Mouse (Mus musculus): Measurements from ENCODE around the gene E030018B13Rik. TPM values are rescaled to one million over a fixed set of nuclear protein-coding genes. Genes with fewer than 3 reads are reported as not detected.

E030018B13Rik gene
- polyA plus RNA-seq, 1 experiment from 2014 or later: not detected

GRCm38 (mm10) chr7:63932461-63932860 is 15.8 kb downstream of the E030018B13Rik start:
- Histone ChIP-seq H3K4me3 (no peak overlapping the region), H3K36me3 (no peaks in the 10 kb centered on the region), H3K27ac (replicated peaks) (no peak overlapping the region), H3K9me3 (no peaks in the 10 kb centered on the region), H3K9ac (no peak overlapping the region), H3K4me1 (peaks cover 45% of the 10 kb centered on the region), H3K4me2 (no peak overlapping the region), H3K27me3 (replicated peaks) (no peaks in the 10 kb centered on the region)
- no peak for ATAC-seq (ENCODE audit: extremely low read depth, insufficient number of reproducible peaks, low FRiP score, low TSS enrichment)
- WGBS: 78% methylated on average over 3 of the region's 3 CpGs

- Histone ChIP-seq H3K9me3 (no peaks in the 10 kb centered on the region), H3K27ac (replicated peaks) (peak overlapping the region; percentile 28; the same call in 1 of the 2 replicates), H3K27me3 (replicated peaks) (no peaks in the 10 kb centered on the region), H3K4me3 (no peak overlapping the region), H3K36me3 (no peaks in the 10 kb centered on the region), H3K4me1 (peaks cover 37% of the 10 kb centered on the region), H3K4me2 (no peak overlapping the region), H3K9ac (no peak overlapping the region)
- ATAC-seq (ENCODE audit: extremely low read depth, insufficient number of reproducible peaks, low FRiP score, low TSS enrichment): no peak
- WGBS: 60% methylated on average over 6 of the region's 6 CpGs
These were observed 17.2 kb downstream of the E030018B13Rik start for GRCm38 (mm10) chr7:63933905-63934304.

DNA sequence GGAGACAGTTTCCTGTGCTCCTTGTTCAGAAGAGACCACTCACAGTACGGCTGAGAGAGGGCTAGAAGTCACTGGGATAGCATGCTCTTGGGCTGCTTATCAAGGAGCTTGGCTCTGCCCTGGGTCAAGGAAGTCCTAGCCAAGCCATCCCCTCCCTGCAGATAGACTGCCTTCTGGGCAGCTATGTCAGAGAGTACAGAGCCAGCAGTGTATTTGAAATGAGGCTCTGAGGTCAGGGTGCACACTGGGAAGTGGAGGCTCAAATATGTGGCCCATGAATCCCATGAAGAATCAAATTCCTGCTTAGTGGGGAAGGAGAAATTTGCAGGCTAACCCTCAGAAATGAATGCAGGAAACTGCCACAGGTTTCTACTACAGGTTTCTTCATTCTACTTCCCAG is 17.9 kb downstream of the E030018B13Rik start:
- Histone ChIP-seq H3K4me3 (no peak overlapping the region), H3K27ac (replicated peaks) (no peak overlapping the region), H3K9me3 (no peaks in the 10 kb centered on the region), H3K27me3 (replicated peaks) (no peaks in the 10 kb centered on the region), H3K4me2 (peak overlapping the region; percentile 94; the same call in 1 of the 2 replicates), H3K9ac (0 out of 2 replicates have a peak overlapping the region, but pooled peaks have one; percentile 14), H3K4me1 (peaks cover 32% of the 10 kb centered on the region), H3K36me3 (no peaks in the 10 kb centered on the region)
- no peak for ATAC-seq (ENCODE audit: extremely low read depth, insufficient number of reproducible peaks, low FRiP score, low TSS enrichment)
- 35% methylated on average over 1 of the region's 1 CpGs for WGBS

DNA sequence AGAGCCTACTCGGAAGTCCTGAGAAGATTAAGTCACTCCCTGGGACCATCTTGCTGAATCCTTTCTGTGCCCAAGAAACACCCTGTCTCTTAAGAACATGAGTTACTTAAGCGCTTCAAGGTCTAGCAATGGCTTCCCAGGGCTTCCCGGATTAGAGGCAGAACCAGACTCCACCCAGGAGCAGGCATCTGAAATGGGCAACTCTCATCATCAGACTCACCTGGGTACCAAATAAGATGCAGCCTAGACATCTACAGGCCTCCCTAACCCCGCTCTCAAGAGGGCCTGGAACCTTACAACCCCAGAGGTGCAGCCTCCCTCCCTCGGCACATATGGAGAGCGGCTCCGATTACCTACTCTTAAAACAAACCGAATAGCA is 19.1 kb downstream of the E030018B13Rik start:
- no peaks in the 10 kb centered on the region for H3K36me3 ChIP-seq
- H3K9ac ChIP-seq: peak overlapping the region; percentile 90
- peaks cover 39% of the 10 kb centered on the region for H3K4me1 ChIP-seq
- H3K27ac ChIP-seq (replicated peaks): peak overlapping the region; percentile 94; the same call in 1 of the 2 replicates
- H3K4me2 ChIP-seq: peak overlapping the region; percentile 94
- H3K27me3 ChIP-seq (replicated peaks): no peaks in the 10 kb centered on the region
- WGBS: 25% methylated on average over 8 of the region's 8 CpGs
- no peak for ATAC-seq (ENCODE audit: extremely low read depth, insufficient number of reproducible peaks, low FRiP score, low TSS enrichment)
- peak overlapping the region; percentile 73 for H3K4me3 ChIP-seq
- H3K9me3 ChIP-seq: no peaks in the 10 kb centered on the region

DNA sequence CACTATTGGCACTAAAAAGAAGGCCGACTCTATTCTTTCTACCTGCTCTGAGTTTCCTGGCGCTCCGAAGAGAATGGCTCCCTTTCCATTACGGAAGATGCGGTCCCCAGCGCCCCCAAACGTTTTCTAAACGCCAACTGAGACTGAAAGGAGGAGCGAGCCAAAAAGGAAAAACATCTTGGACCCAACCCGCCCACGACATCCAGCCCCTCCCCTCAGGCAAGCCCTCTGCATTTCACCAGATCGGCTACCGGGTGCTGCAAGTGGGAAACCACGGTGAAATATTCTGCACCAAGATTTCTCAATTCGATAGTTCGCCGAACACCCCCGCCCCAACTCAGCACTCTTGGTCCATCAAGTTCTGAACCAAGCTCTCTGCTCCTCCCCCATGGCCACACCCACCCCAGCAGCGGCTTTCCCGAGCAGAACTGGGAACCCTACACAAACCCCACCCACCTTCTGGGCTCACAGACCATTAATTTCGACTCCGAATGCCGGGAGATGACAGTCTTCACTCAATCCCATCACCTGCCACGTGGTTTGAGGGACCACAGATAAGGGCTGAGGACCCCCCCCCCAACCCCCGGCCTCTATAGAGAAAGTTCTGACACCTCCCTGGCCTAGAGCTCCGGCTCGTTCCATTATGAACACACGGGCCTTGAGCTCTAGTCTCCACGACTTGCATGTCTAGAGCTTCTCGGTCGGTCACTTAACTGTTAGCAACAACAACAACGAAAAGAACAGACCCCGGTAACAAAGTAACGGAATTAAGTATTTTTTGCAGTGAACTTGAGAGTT is 19.7 kb downstream of the E030018B13Rik start:
- Histone ChIP-seq H3K9ac (peak overlapping the region; percentile 90), H3K4me2 (peak overlapping the region; percentile 94), H3K27me3 (replicated peaks) (no peaks in the 10 kb centered on the region), H3K36me3 (no peaks in the 10 kb centered on the region), H3K4me3 (peak overlapping the region; percentile 73), H3K27ac (replicated peaks) (peak overlapping the region; percentile 94), H3K4me1 (peaks cover 39% of the 10 kb centered on the region), H3K9me3 (no peaks in the 10 kb centered on the region)
- ATAC-seq (ENCODE audit: extremely low read depth, insufficient number of reproducible peaks, low FRiP score, low TSS enrichment): no peak
- WGBS: under 1% methylated on average over 34 of the region's 34 CpGs

GRCm38 (mm10) chr7:63936986-63937235 is 20.3 kb downstream of the E030018B13Rik start:
- ATAC-seq (ENCODE audit: extremely low read depth, insufficient number of reproducible peaks, low FRiP score, low TSS enrichment): no peak

GRCm38 (mm10) chr7:63937236-63938065 is 20.8 kb downstream of the E030018B13Rik start:
- under 1% methylated on average over 75 of the region's 88 CpGs for WGBS

More at GRCm38 (mm10) chr7:63936986-63937235, 20.3 kb downstream of the E030018B13Rik start:
- Histone ChIP-seq H3K27ac (replicated peaks) (peak overlapping the region; percentile 94), H3K9me3 (no peaks in the 10 kb centered on the region), H3K36me3 (no peaks in the 10 kb centered on the region), H3K4me1 (peaks cover 43% of the 10 kb centered on the region), H3K9ac (peak overlapping the region; percentile 90), H3K4me2 (peak overlapping the region; percentile 94), H3K4me3 (peak overlapping the region; percentile 73), H3K27me3 (replicated peaks) (no peaks in the 10 kb centered on the region)
- under 1% methylated on average over 11 of the region's 11 CpGs for WGBS

DNA sequence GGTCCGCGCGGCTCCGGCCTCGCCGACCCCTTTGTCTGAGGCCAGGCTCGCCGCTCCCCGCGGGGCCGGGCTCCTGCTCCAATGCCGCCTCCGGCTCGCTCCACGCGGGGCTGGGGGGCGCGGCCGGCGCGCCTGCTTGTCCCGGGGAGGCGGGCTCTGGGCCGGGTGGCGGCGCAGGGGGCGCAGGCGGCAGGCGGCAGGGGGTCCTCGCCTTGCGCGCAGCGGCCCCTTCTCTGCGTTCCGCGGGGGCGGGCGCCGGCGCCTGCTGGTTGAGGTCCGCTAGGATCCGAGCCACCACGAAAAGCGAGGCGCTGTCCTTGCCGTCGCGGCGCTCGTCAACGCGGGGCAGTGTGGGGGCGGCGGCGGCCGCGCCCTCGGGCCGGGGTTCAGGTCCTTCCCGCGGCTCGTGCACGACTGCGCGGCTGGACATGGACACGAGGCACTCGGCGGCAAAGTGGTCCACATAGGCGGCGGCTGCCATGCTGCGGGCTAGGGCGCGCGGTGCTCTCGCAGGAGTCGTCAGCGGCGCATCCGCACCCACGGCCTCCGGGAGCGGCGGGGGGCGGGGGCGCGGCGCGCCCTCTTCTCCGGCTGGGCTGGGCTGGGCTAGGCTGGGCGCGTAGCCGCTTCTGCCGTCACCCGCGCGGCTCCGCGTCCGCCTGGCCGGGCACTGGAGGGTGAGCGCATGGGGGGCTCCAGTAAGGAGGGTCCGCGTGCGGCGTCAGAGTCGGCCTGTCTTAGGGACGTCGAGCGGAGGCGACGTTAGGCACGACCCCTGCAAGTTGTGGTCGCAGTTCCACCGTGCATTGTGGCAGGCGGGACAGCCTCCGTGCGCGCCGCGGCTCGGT is 21.6 kb downstream of the E030018B13Rik start:
- Histone ChIP-seq H3K4me3 (peak overlapping the region; percentile 73), H3K4me2 (peak overlapping the region; percentile 94), H3K9me3 (no peaks in the 10 kb centered on the region), H3K36me3 (no peaks in the 10 kb centered on the region), H3K27me3 (replicated peaks) (no peaks in the 10 kb centered on the region), H3K4me1 (peaks cover 40% of the 10 kb centered on the region), H3K9ac (peak overlapping the region; percentile 90), H3K27ac (replicated peaks) (peak overlapping the region; percentile 94)
- peak; percentile 11; the same call in 1 of the 2 replicates for ATAC-seq (ENCODE audit: extremely low read depth, insufficient number of reproducible peaks, low FRiP score, low TSS enrichment)
- under 1% methylated on average over 119 of the region's 121 CpGs for WGBS

More at GRCm38 (mm10) chr7:63937236-63938065, 20.8 kb downstream of the E030018B13Rik start:
- Histone ChIP-seq H3K9ac (peak overlapping the region; percentile 90), H3K9me3 (no peaks in the 10 kb centered on the region), H3K4me2 (peak overlapping the region; percentile 94), H3K4me3 (peak overlapping the region; percentile 73), H3K27ac (replicated peaks) (peak overlapping the region; percentile 94), H3K27me3 (replicated peaks) (no peaks in the 10 kb centered on the region), H3K4me1 (peaks cover 43% of the 10 kb centered on the region), H3K36me3 (no peaks in the 10 kb centered on the region)
- ATAC-seq (ENCODE audit: extremely low read depth, insufficient number of reproducible peaks, low FRiP score, low TSS enrichment): peak; percentile 41

- ATAC-seq (ENCODE audit: extremely low read depth, insufficient number of reproducible peaks, low FRiP score, low TSS enrichment): peak; percentile 86
- Histone ChIP-seq H3K27me3 (replicated peaks) (no peaks in the 10 kb centered on the region), H3K9ac (peak within 1 kb of the TSS; percentile 94), H3K9me3 (no peaks in the 10 kb centered on the region), H3K4me1 (peaks cover 33% of the 10 kb centered on the region), H3K27ac (replicated peaks) (peak within 1 kb of the TSS; percentile 99), H3K36me3 (no peaks in the 10 kb centered on the region), H3K4me3 (peak within 1 kb of the TSS; percentile 73), H3K4me2 (peak within 1 kb of the TSS; percentile 94)
- 0% methylated on average over 39 of the region's 50 CpGs for WGBS
These were observed 22.3 kb downstream of the E030018B13Rik start, which contains the start of gene Klf13 for GRCm38 (mm10) chr7:63938914-63939396. Klf13 (minus strand) TSS chr7:63938915.

- WGBS: under 1% methylated on average over 38 of the region's 39 CpGs
- Histone ChIP-seq H3K27ac (replicated peaks) (peak overlapping the region; percentile 99), H3K9ac (peak overlapping the region; percentile 94), H3K9me3 (no peaks in the 10 kb centered on the region), H3K4me1 (peaks cover 29% of the 10 kb centered on the region), H3K27me3 (replicated peaks) (no peaks in the 10 kb centered on the region), H3K36me3 (no peaks in the 10 kb centered on the region), H3K4me2 (peak overlapping the region; percentile 94), H3K4me3 (peak overlapping the region; percentile 73)
- ATAC-seq (ENCODE audit: extremely low read depth, insufficient number of reproducible peaks, low FRiP score, low TSS enrichment): peak; percentile 35
These were observed 22.8 kb downstream of the E030018B13Rik start for GRCm38 (mm10) chr7:63939397-63939951.
